Comparison of ENCODE assay signal across 25 mouse cellular contexts in genomic region chr4:47692654-47693053, GRCm38 (mm10).
"Had no signal": no experiment of that assay in that cellular context is flagged by ENCODE, and none has a peak within 500 bp of the region (broad histone marks: within the 10 kb centered on the region; RNA-seq: fewer than 3 reads in every experiment).

No protein-coding gene starts in this region.

- H3K27ac ChIP-seq: gastrocnemius, adult 2 months; heart, embryonic 10.5 days; hindbrain, embryonic 10.5 days; hindbrain, embryonic 12.5 days; hindbrain, embryonic 14.5 days; intestine, embryonic 15.5 days; kidney, embryonic 15.5 days; kidney, postnatal 0 days; limb, embryonic 13.5 days; limb, embryonic 15.5 days; liver, embryonic 12.5 days; liver, embryonic 14.5 days had no signal

- H3K36me3 ChIP-seq: heart, embryonic 10.5 days; heart, embryonic 12.5 days; hindbrain, embryonic 10.5 days; hindbrain, embryonic 12.5 days; intestine, embryonic 15.5 days; kidney, embryonic 15.5 days; limb, embryonic 13.5 days; limb, embryonic 15.5 days; liver, embryonic 12.5 days had no signal

- H3K4me1 ChIP-seq: heart, embryonic 10.5 days; heart, embryonic 12.5 days; hindbrain, embryonic 10.5 days; hindbrain, embryonic 12.5 days; intestine, embryonic 15.5 days; kidney, embryonic 15.5 days; limb, embryonic 13.5 days; limb, embryonic 15.5 days; liver, embryonic 12.5 days had no signal

- H3K4me3 ChIP-seq: gastrocnemius, adult 2 months; heart, embryonic 10.5 days; heart, embryonic 12.5 days; hindbrain, embryonic 10.5 days; hindbrain, embryonic 12.5 days; intestine, embryonic 15.5 days; kidney, embryonic 15.5 days; limb, embryonic 13.5 days; limb, embryonic 15.5 days; liver, embryonic 12.5 days had no signal

- H3K9me3 ChIP-seq: heart, embryonic 10.5 days; hindbrain, embryonic 10.5 days; hindbrain, embryonic 12.5 days; intestine, embryonic 15.5 days; kidney, embryonic 15.5 days; limb, embryonic 13.5 days; limb, embryonic 15.5 days; liver, embryonic 12.5 days had no signal

- H3K9ac ChIP-seq: heart, embryonic 12.5 days; hindbrain, embryonic 12.5 days; hindbrain, embryonic 14.5 days; intestine, embryonic 15.5 days; kidney, embryonic 15.5 days; limb, embryonic 13.5 days; limb, embryonic 15.5 days; liver, embryonic 12.5 days; liver, embryonic 14.5 days had no signal

- ATAC-seq: hindbrain, embryonic 16.5 days; inflammation-experienced regulatory T-cells, adult 6 months; intestine, embryonic 15.5 days; intestine, postnatal 0 days; liver, embryonic 12.5 days had no signal

- DNase-seq: gastrocnemius, adult 2 months; gastrocnemius, postnatal 10 days; gastrocnemius, postnatal 25 days; heart, adult 18-20 months; heart, postnatal 10 days; heart, postnatal 4 days; kidney, adult 2 months; kidney, adult 9 months; kidney, postnatal 14 days; kidney, postnatal 36 days had no signal

- H3K27me3 ChIP-seq: hindbrain, embryonic 12.5 days; intestine, embryonic 15.5 days; kidney, embryonic 15.5 days; limb, embryonic 13.5 days; limb, embryonic 15.5 days; liver, embryonic 12.5 days had no signal

- H3K4me2 ChIP-seq: heart, embryonic 12.5 days; hindbrain, embryonic 12.5 days; hindbrain, embryonic 14.5 days; intestine, embryonic 15.5 days; kidney, embryonic 15.5 days; limb, embryonic 13.5 days; limb, embryonic 15.5 days; liver, embryonic 12.5 days had no signal
